Mouse (Mus musculus) R1 (cell line): ENCODE results near the gene Cnpy1.

Source experiments
- DNase-seq: peaks from one replicate; pipeline ENCODE4 v3.0.0-alpha.2; 2018; ENCODE audit warnings: low read depth, low spot score

Cnpy1 gene

DNA sequence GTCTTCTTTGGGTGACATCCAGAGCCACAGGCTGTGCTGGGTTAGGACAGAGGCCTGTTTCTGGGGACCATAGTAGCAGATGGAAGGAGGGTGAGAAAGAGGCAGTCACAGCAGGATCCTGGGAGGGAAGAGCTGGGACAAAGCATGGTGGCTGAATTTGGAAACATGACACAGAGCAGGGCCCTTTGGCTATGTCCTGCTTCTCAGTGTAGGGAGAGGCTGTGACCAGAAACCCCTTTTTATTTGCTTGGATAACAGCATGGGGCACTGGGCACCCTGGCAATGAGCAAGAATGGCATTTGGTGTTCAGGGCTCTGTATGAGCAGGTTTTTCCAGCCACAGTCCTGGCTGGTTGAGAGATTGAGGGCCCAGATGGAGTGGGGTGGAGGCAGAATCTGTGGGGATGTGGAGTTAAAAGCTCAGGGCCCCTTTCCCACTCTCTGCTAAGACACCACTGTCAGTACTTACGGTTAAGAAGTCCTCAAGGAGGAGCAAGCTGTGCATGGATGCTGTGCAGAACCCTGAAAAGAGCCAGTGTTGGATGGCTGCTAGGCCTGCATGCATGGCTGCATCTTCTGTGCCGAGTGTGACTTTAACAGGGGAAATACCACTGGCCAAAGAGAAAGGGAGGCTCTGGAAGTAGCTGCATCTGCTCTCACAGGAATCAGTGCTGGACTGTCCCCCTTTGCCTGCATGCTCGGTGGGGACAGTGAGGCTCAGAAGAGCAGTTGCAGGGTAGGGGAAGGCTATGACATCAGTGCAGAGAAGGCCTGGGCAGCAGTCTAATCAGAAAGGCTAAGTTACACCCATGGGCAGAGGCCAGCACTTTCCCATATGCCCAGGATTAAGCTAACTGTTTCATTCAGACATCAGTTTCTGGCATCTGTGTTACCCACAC, 54.2 kb downstream of the Cnpy1 start:
- no peak for DNase-seq

DNA sequence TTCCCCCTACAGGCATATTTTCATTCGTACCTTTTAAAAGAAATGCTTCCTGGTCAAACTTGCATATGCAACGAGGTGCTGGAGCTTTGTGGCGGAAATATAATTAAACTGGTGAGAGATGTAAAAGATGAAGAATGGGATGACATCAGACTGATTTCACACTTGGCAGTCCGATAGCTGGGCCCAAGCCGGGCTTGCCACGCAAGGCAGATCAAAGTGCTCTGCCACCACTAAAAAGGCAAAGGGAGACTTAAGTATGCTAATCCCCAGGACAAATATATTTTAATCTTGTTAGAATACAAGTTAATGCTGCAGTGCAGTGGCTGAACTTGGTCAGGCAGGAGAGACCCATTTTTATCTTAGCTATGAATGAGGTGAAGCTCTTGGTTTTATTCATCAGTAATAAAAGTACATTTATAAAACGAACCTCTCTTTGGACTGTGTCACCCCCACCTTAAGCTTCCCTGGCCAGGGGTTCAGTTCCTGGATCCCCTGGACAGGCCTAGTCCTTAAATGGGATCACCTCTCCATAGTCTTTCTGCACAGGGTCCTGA, 66.3 kb downstream of the Cnpy1 start:
- DNase-seq: no peak

DNA sequence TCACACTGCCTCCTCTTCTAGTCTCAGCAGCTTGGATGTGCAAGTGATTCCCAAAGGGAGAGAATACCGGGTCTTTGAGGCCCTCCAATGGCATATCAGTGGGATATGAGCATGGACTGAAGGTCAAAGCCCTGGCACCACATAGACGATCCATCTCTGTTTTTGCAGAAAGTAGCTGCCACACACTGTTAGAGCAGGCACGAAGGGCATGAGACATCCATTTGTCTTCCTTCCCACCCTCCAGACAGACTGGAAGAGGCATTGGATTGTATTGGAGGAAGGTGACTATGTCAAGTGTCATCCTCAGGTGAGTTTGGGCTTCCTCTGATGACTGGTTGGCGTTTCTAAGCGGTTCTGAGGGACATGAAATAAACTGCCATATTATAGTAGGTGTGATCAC, 67.3 kb downstream of the Cnpy1 start:
- DNase-seq: no peak

DNA sequence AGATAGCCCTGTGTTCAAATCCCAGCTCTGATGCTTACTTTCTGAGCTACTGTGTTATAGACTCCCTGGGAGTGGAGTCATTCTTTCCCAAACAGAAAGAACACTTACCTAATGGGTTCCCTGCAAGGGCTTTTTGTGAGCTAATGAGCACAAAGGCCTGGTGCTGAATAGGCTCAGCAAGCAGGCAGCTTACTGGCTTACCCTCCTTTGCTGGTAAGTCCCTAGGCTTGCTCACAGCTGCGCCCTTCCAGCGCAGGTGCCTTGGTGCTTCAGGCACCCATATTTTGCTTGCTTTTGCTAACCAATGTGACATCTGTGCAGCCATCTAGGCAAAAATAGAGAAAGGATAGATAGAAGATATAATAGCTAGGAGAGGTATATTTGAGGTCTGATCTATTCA, 69.0 kb downstream of the Cnpy1 start:
- peak; percentile 85 for DNase-seq

DNA sequence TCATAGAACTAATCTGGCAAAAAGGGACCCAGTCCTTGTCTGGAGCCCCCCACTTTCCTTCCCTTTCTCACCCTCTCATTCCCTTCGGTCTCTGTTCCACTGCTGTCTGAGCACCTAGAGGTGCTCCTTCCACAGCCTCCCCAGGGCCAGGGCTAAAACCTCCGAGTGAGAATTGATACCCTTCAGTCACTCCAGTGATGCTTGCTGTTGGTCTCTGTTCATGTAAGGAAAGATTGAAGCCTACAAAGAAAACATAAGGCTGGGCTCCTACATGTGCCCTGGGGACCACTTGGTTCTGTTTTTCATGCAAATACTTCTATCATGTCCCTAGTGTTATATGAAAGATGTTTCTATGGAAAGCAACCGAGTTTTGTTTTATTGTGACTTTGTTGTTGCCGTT, 69.6 kb downstream of the Cnpy1 start:
- no peak for DNase-seq

DNA sequence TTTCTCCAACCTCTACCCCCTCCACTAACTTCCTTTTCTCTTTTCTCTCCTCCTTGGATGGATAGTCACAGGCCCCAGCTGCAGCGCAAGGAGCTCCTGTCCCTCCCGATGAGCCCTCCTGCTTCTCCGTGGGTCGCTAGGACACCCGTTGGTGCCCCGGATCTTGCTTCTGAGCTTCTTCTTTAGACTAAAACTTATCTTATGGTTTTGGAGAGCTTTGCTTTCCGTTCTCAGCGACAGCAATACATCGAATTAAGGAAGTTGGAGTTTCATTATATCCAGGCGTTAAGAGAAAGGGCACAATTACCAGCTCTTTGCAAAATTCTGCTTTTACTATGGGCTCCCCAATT, 70.1 kb downstream of the Cnpy1 start:
- no peak for DNase-seq

DNA sequence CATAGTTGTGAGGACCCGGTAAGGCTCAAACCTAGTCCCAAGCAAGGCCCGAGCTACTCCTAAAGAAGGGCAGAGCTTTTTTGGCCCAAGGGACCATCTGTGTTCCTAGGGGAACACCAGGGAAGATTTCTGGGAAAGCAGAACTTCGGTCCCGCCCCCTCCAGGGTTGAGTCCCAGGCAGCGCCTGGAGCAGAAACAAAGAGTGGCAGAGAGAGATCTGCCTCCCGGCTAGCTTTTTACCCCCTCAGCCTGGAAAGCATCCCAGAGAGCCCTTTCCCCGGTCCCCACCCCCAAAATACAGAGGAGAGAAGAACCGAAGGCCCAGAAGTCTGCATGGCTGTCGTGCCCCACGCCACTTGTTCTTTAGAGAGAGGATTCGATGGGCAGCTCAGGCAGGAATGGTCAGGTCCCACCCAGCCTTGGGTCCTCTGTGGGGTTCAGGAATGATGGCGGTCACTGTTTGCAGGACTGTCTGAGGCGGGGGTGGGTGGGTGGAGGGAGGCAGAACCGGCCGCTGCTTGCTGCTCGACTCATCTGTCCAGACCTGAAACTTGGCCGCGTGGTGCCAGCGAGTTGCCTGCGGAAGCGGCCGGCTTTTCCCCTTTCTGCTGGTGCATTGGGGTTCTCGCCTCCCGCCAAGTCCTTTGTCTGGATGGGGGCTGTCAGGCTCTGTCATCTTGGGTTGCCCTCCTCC, 70.6 kb downstream of the Cnpy1 start:
- peak; percentile 50 for DNase-seq

DNA sequence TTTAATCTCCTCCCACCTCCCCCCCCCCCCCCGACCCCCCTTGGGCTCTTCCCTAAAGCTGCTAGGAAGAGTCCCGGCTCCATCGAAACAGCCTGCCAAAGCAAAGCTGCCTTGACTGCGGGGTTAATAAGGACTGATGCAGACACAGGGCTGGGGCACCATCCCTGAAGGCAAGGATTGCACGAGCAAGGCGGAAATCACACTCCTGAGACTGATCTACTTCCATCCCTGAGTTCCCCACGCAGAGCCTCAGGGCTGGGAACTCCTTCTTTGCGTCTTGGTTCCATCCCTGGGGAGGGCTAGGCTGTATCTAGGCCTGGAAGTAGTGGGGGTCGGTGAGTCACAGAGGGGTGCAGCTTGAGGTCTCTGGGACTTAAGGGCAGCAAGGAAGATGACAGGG, 71.5 kb downstream of the Cnpy1 start:
- no peak for DNase-seq

DNA sequence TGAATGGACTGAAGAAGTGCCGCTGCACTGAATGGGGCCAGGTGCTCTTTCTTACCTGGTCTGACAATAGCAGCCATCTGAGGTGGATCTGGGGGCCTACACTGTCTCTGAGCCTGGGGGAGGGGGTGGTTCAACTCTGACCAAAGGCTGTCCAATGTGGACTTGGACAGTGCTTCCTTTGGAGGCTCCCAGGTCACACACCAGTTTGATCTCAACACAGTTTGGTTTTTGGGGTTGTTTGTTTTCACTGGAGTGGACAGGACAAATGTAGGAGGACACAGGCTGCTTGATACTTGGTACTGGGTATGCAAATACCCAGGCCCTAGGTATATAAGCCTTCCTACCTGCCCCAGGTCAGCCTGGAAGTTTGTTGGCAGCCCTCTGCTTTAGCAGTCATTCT, 71.9 kb downstream of the Cnpy1 start:
- no peak for DNase-seq

DNA sequence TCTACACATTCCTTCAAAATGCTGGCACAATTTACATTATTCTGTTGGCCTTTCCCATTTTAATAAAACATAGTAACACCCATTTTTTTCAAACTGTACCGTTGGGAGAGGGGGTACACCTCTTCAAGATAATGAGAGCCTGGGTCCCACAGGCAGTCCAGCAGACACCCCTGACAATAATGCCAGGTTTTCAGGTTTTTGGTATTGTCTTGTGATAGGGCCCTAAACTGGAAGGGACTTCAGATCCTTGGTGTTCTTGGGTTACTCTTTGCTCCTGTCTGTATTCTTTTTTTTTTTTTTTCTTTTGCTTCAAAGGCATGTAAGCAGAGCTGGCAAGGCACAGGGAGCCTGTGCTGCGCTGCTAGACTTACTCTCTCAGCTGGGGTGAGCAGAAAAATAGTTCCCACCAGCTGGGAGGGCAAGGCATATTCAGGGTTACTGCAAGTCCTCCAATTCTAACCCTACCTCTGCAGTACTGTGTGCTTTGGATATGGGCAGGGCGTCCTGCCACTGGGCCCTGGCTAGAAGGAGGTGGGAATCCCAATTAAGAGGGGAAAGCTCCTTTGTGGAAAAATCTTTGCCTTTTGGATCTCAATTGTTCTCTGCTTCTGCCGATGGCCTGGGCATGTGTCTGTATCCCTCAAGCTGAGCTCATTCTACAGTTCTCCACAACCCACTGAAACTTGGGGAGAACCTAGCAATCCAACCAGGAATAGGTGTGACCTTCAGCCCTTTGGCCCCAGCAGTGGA, 72.5 kb downstream of the Cnpy1 start:
- DNase-seq: no peak

DNA sequence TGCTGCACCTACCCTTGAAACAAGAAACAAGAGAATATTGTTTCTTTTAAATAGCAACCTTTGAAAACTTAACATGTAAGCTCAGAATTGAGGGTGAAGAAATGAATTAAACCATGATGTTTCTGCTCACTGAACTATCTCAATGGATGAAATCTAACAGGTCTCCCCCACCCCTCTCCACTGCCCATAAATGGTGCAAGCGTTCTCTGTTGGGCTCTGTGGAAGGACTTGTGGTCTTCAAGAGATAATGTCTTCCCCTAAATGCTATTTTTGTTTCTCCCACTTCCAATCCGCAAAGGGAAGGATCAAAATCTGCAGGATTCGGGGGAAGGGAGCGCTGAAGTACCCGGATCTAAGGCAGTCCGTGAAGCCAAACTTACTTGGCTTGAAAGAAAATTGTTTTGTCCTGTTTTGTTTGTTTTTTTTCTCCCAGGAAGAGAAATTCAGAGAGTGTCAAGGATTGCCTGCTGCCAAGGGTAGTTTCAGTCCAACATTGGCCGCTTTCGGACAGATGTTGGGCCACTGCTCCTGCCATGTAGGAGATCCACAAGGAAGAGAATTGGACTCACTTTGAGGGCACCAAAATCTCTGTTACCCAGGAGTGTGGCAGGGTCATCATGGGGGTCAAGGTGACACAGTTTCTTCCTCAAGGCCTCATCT, 73.2 kb downstream of the Cnpy1 start:
- DNase-seq: no peak

DNA sequence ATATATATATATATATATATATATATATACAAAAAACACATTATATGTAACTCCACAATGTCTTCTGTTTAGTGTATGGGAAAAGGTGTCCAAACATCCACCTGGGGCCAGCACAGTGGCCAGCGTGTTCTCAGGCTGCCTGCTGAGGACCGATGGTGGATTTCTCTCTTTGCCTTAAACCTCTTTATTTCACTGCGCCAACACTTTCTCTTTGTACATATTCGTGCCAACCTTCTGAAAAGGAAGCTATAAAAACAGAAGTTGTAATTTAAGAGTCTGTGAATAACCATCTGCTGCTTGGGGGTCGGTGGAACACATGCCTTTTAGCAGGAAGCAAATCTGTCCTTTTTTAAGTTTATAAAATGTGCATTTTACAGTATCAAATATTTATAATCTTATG, 73.9 kb downstream of the Cnpy1 start:
- no peak for DNase-seq

DNA sequence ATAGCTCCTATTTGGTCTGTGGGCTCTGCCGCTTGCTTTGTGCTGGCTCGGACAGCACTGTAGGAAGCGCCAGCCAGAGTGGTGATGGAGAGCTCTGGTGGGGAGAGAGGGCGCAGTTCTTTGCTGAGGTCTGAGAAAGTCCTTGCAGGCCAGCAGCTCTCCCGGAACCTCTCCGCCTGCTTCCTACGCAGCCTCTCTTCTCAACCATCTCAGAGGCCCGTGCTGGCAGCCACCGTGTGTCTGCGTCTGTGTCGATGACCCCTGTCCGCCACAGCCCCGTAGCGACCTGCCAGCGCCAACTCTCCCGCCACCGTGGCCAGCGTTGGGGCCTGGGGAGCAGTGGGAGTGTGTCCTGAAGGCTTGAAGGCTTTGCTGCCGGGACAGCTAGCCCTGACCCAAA, 74.7 kb downstream of the Cnpy1 start:
- no peak for DNase-seq

DNA sequence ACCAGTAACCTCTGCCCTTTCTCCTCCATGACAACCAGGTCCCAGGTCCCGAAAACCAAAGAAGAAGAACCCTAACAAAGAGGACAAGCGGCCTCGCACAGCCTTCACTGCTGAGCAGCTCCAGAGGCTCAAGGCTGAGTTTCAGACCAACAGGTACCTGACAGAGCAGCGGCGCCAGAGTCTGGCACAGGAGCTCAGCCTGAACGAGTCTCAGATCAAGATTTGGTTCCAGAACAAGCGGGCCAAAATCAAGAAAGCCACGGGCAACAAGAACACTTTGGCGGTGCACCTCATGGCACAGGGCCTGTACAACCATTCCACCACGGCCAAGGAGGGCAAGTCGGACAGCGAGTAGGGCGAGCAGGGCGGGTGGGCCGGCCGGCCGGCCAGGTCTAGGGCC, 75.5 kb downstream of the Cnpy1 start:
- peak; percentile 46 for DNase-seq

DNA sequence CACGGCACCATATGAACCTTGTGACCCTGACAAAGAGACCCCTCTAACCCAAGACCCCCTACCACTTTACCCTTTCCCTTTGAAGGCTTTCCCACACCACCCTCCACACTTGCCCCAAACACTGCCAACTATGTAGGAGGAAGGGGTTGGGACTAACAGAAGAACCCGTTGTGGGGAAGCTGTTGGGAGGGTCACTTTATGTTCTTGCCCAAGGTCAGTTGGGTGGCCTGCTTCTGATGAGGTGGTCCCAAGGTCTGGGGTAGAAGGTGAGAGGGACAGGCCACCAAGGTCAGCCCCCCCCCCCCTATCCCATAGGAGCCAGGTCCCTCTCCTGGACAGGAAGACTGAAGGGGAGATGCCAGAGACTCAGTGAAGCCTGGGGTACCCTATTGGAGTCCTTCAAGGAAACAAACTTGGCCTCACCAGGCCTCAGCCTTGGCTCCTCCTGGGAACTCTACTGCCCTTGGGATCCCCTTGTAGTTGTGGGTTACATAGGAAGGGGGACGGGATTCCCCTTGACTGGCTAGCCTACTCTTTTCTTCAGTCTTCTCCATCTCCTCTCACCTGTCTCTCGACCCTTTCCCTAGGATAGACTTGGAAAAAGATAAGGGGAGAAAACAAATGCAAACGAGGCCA, 76.3 kb downstream of the Cnpy1 start:
- no peak for DNase-seq

DNA sequence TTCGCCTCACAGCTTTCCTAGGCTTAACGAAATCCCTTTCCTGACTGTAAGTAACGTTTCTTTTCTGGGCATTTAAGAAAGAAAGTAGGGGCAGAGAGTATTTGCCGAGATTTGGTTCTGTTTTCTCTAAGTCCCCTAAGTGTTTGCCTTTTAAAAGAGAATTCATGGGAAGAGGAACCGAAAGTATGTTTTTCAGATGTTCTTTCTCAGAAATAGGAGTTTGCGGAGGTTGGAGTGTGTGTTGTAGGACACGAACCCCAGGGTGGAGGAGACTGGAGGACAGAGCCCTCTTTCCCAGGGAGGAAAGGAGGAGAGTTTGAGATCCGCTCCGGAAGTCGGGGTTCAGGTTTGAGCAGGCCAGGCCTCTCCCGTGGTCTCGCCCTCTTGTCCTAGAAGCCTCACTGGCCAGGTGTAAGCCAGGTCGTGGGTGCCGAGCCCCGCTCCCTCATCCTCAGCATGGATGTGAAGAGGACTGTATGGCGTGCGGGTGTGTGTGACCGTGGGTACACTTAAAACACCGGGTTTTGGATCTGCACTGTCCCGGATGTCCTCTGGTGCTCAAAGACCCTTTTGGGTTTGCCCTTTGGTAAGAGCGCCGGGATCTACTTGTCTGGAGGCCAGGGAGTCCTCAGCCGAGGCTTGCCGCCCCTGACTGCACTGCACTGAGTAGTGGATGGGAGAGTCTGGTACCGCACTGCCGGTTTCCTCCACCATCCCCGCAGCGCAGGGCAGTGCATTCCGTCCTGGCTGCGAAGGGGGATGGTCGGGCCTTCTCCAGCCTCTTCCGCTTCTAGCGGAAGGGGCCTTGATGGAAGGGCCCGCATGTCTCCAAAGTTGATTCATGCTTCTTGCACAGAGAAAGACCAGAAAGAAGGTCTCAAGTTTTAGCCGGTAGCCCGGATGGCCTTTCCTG, 77.1 kb downstream of the Cnpy1 start:
- peak; percentile 54 for DNase-seq

DNA sequence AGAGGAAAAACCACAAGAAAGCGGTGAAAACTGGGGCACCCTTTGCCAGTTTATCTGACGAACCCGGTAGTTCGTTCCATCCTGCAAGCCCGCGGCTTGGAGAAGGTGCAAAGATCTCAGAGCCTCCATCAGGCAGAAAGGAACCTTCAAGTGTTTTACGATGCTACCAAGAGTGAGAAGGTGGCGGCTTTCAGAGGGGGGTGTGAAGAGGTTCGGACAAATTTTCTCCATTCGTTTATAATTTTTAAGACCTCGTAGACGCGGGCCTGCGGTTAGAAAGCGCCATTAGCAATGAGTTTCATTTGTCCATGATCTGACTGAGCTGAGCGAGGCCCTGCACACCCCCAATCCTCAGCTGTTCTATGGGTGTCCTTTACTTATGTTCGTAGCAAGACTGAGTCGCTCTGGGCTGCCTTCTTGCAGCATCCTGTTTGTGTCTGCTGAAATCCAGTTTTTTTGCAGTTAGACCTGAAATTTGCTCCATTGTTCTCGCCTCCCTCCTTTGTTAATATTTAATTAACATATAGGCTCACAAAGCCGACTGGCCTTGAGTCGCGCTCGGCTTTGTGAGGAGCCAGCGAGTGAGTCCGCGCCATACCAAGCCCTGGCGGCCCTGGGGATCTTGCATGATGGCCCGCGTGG, 77.9 kb downstream of the Cnpy1 start:
- peak; percentile 73 for DNase-seq

DNA sequence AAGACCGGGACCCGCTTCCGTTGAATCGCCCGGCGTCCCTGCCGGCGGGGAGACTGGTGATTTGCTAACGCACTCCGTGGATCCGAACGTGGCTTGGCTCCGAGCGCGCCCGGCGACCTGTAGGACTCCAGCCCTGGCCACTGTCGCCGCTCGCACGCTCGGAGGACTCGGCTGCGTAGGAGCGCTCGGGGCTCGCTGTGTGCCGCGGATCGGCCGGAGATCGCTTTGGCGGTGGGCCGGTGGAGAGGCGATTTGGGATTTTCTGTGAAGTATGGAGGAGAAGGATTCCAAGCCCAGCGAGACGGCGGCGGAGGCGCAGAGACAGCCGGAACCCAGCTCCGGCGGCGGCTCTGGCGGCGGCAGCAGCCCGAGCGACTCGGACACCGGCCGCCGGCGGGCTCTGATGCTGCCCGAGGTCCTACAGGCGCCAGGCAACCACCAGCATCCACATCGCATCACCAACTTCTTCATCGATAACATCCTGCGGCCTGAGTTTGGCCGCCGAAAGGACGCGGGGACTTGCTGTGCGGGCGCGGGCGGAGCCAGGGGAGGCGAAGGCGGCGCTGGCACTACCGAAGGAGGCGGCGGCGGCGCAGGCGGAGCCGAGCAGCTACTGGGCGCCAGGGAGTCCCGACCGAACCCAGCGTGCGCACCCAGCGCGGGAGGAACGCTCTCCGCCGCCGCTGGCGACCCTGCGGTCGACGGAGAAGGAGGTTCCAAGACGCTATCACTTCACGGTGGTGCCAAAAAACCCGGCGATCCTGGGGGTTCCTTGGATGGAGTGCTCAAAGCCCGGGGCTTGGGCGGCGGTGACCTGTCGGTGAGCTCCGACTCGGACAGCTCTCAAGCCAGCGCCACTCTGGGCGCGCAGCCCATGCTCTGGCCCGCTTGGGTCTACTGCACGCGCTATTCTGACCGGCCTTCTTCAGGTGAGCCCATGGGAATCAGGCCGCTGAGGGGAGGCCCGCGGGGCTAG, 79.1 kb downstream of the Cnpy1 start:
- DNase-seq: peak; percentile 61
